Mouse (Mus musculus): ENCODE results near the gene Il1f9. TPM values are rescaled to one million over a fixed set of nuclear protein-coding genes. Genes with fewer than 3 reads are reported as not detected.
"Not testable (repeated sequence)": the region's sequence is repeated elsewhere in the genome, so short reads cannot be mapped to it uniquely, and the experiment has no call there.

Gene Il1f9
- polyA plus RNA-seq (2017; shearing (Covaris generic)) = not detected

GRCm38 (mm10) chr2:24186176-24186575 lies at the start of gene Il1f9:
Gene Il1f9 (plus strand): TSS chr2:24186476.
- ATAC-seq = no peak

GRCm38 (mm10) chr2:24152861-24153260 lies 33.4 kb upstream of the Il1f9 start, which contains the start of gene Il1f8:
Gene Il1f8 (plus strand): TSS chr2:24153161.
- ATAC-seq = no peak

- ATAC-seq = not testable (repeated sequence)
Observed at GRCm38 (mm10) chr2:24181683-24182331, 4.5 kb upstream of the Il1f9 start.

- not testable (repeated sequence) for ATAC-seq
Observed at GRCm38 (mm10) chr2:24182423-24183147, 3.7 kb upstream of the Il1f9 start.

- not testable (repeated sequence) for ATAC-seq
Observed at GRCm38 (mm10) chr2:24184092-24184491, 2.2 kb upstream of the Il1f9 start.

- ATAC-seq = no peak
Observed at GRCm38 (mm10) chr2:24187585-24187984, 1.3 kb downstream of the Il1f9 start.

- no peak for ATAC-seq
Observed at GRCm38 (mm10) chr2:24188189-24188588, 1.9 kb downstream of the Il1f9 start.

- ATAC-seq = no peak
Observed at GRCm38 (mm10) chr2:24215118-24215517, 28.8 kb downstream of the Il1f9 start, which contains the start of gene Il1f6. Gene Il1f6 (plus strand): TSS chr2:24215418.

- no peak for ATAC-seq
Observed at GRCm38 (mm10) chr2:24227191-24227590, 40.9 kb downstream of the Il1f9 start.

Other genes starting within 250 kb of the Il1f9 start
- not detected for gene Hnmt, start 137.1 kb upstream of the Il1f9 start, polyA plus RNA-seq (2017; shearing (Covaris generic))
- not detected for gene Tbpl2, start 89.9 kb upstream of the Il1f9 start, polyA plus RNA-seq (2017; shearing (Covaris generic))
- gene Il1f8, start 33.3 kb upstream of the Il1f9 start, polyA plus RNA-seq (2017; shearing (Covaris generic)) = not detected
- not detected for gene Il1f6, start 28.9 kb downstream of the Il1f9 start, polyA plus RNA-seq (2017; shearing (Covaris generic))
- not detected for gene Il1f5, start 90.5 kb downstream of the Il1f9 start, polyA plus RNA-seq (2017; shearing (Covaris generic))
- not detected for gene Il1f10, start 104.7 kb downstream of the Il1f9 start, polyA plus RNA-seq (2017; shearing (Covaris generic))
- 1 to 10 TPM; 1.9 to 4.8 TPM for gene Il1rn, start 150.4 kb downstream of the Il1f9 start, polyA plus RNA-seq (2017; shearing (Covaris generic))
- gene Psd4, start 181.1 kb downstream of the Il1f9 start, polyA plus RNA-seq (2017; shearing (Covaris generic)) = 100 to 1,000 TPM in 1 of 2 experiments, 10 to 100 TPM in 1; 86.5 to 142 TPM

All from CD4-positive, CD25-positive, alpha-beta regulatory T cell, adult 4 months (primary cell).